Mouse (Mus musculus): Measurements from ENCODE around the gene Dlgap5. TPM values are rescaled to one million over a fixed set of nuclear protein-coding genes. Genes with fewer than 3 reads are reported as not detected.
"Not testable (repeated sequence)": the region's sequence is repeated elsewhere in the genome, so short reads cannot be mapped to it uniquely, and the experiment has no call there.

The Dlgap5 gene
- 68.0 and 73.9 TPM in 2 replicates for polyA plus RNA-seq (2016; fragmentation: Nextera tagmentation; extraction: Ambion mirVana)

GRCm38 (mm10) chr14:47417775-47418665 is at the start of gene Dlgap5:
Gene Dlgap5 (minus strand): TSS chr14:47418407.
- Histone ChIP-seq H3K27ac (peak within 1 kb of the TSS; percentile 84), H3K4me1 (peaks cover 34% of the 10 kb centered on the region), H3K27me3 (replicated peaks) (no peaks in the 10 kb centered on the region), H3K4me2 (peak within 1 kb of the TSS; percentile 85), H3K4me3 (peak within 1 kb of the TSS; percentile 74), H3K36me3 (peaks cover 36% of the 10 kb centered on the region), H3K9me3 (replicated peaks) (no peaks in the 10 kb centered on the region), H3K9ac (peak within 1 kb of the TSS; percentile 84)
- ATAC-seq = peak; percentile 98
- WGBS (ENCODE audit: insufficient replicate concordance) = 2% methylated on average over 36 of the region's 36 CpGs

GRCm38 (mm10) chr14:47465468-47466175 is 47.4 kb upstream of the Dlgap5 start:
- Histone ChIP-seq H3K9me3 (replicated peaks) (no peaks in the 10 kb centered on the region), H3K27ac (no peak overlapping the region), H3K27me3 (replicated peaks) (peaks cover 29% of the 10 kb centered on the region), H3K4me2 (no peak overlapping the region), H3K9ac (no peak overlapping the region), H3K4me3 (no peak overlapping the region), H3K36me3 (no peaks in the 10 kb centered on the region), H3K4me1 (0 out of 2 replicates have a peak, but pooled peaks cover 3% of the 10 kb centered on the region)
- 38% methylated on average over 7 of the region's 7 CpGs for WGBS (ENCODE audit: insufficient replicate concordance)
- no peak for ATAC-seq

GRCm38 (mm10) chr14:47464426-47464825 is 46.2 kb upstream of the Dlgap5 start:
- Histone ChIP-seq H3K9me3 (replicated peaks) (no peaks in the 10 kb centered on the region), H3K4me2 (no peak overlapping the region), H3K9ac (no peak overlapping the region), H3K27ac (no peak overlapping the region), H3K4me3 (no peak overlapping the region), H3K4me1 (0 out of 2 replicates have a peak, but pooled peaks cover 3% of the 10 kb centered on the region), H3K27me3 (replicated peaks) (peaks cover 29% of the 10 kb centered on the region), H3K36me3 (no peaks in the 10 kb centered on the region)
- WGBS (ENCODE audit: insufficient replicate concordance) = 61% methylated on average over 10 of the region's 10 CpGs
- no peak for ATAC-seq

- Histone ChIP-seq H3K4me1 (0 out of 2 replicates have a peak, but pooled peaks cover 3% of the 10 kb centered on the region), H3K4me3 (no peak overlapping the region), H3K4me2 (no peak overlapping the region), H3K27me3 (replicated peaks) (peaks cover 29% of the 10 kb centered on the region), H3K36me3 (no peaks in the 10 kb centered on the region), H3K27ac (no peak overlapping the region), H3K9ac (no peak overlapping the region), H3K9me3 (replicated peaks) (no peaks in the 10 kb centered on the region)
- no peak for ATAC-seq
- whole genome bisulfite sequencing (ENCODE audit: insufficient replicate concordance) = 56% methylated on average over 9 of the region's 9 CpGs
Measured at GRCm38 (mm10) chr14:47462877-47463460, 44.8 kb upstream of the Dlgap5 start.

GRCm38 (mm10) chr14:47462453-47462852 is 44.2 kb upstream of the Dlgap5 start:
- no peak; the same call in 1 of the 2 replicates for ATAC-seq

GRCm38 (mm10) chr14:47461997-47462396 is 43.8 kb upstream of the Dlgap5 start:
- H3K27ac ChIP-seq = no peak overlapping the region
- H3K4me1 ChIP-seq = 0 out of 2 replicates have a peak, but pooled peaks cover 3% of the 10 kb centered on the region
- no peak overlapping the region for H3K9ac ChIP-seq
- H3K4me3 ChIP-seq = no peak overlapping the region
- H3K27me3 ChIP-seq (replicated peaks) = peaks cover 23% of the 10 kb centered on the region
- peak; percentile 58; the same call in 1 of the 2 replicates for ATAC-seq
- H3K4me2 ChIP-seq = no peak overlapping the region
- WGBS (ENCODE audit: insufficient replicate concordance) = 56% methylated on average over 8 of the region's 8 CpGs
- H3K36me3 ChIP-seq = no peaks in the 10 kb centered on the region
- no peaks in the 10 kb centered on the region for H3K9me3 ChIP-seq (replicated peaks)

More at GRCm38 (mm10) chr14:47462453-47462852, 44.2 kb upstream of the Dlgap5 start:
- Histone ChIP-seq H3K27me3 (replicated peaks) (peaks cover 28% of the 10 kb centered on the region), H3K9ac (no peak overlapping the region), H3K27ac (no peak overlapping the region), H3K9me3 (replicated peaks) (no peaks in the 10 kb centered on the region), H3K4me2 (no peak overlapping the region), H3K36me3 (no peaks in the 10 kb centered on the region), H3K4me3 (no peak overlapping the region), H3K4me1 (0 out of 2 replicates have a peak, but pooled peaks cover 3% of the 10 kb centered on the region)
- WGBS (ENCODE audit: insufficient replicate concordance) = 70% methylated on average over 4 of the region's 4 CpGs

- Histone ChIP-seq H3K9me3 (replicated peaks) (no peaks in the 10 kb centered on the region), H3K27me3 (replicated peaks) (peaks cover 8% of the 10 kb centered on the region), H3K36me3 (no peaks in the 10 kb centered on the region), H3K9ac (no peak overlapping the region), H3K4me2 (no peak overlapping the region), H3K27ac (no peak overlapping the region), H3K4me1 (no peaks in the 10 kb centered on the region), H3K4me3 (no peak overlapping the region)
- ATAC-seq = no peak
- 63% methylated on average over 4 of the region's 4 CpGs for WGBS (ENCODE audit: insufficient replicate concordance)
Measured at GRCm38 (mm10) chr14:47459556-47459955, 41.3 kb upstream of the Dlgap5 start.

- not testable (repeated sequence) for H3K9ac ChIP-seq; H3K4me2 ChIP-seq; H3K36me3 ChIP-seq; H3K9me3 ChIP-seq (replicated peaks); H3K4me3 ChIP-seq; ATAC-seq; H3K27me3 ChIP-seq (replicated peaks); H3K27ac ChIP-seq; H3K4me1 ChIP-seq
- 80% methylated on average over 3 of the region's 5 CpGs for WGBS (ENCODE audit: insufficient replicate concordance)
Measured at GRCm38 (mm10) chr14:47450121-47450520, 31.9 kb upstream of the Dlgap5 start, which contains the start of gene Fbxo34. Gene Fbxo34 (plus strand): TSS chr14:47450421.

GRCm38 (mm10) chr14:47445331-47446095 is 27.3 kb upstream of the Dlgap5 start:
- H3K9me3 ChIP-seq (replicated peaks) = no peaks in the 10 kb centered on the region
- H3K4me2 ChIP-seq = no peak overlapping the region
- H3K36me3 ChIP-seq = no peaks in the 10 kb centered on the region
- WGBS (ENCODE audit: insufficient replicate concordance) = 54% methylated on average over 9 of the region's 9 CpGs
- H3K9ac ChIP-seq = no peak overlapping the region
- no peaks in the 10 kb centered on the region for H3K27me3 ChIP-seq (replicated peaks)
- H3K4me1 ChIP-seq = no peaks in the 10 kb centered on the region
- ATAC-seq = no peak
- H3K4me3 ChIP-seq = no peak overlapping the region
- H3K27ac ChIP-seq = no peak overlapping the region

- no peaks in the 10 kb centered on the region for H3K27me3 ChIP-seq (replicated peaks)
- no peak overlapping the region for H3K4me3 ChIP-seq
- ATAC-seq = no peak
- WGBS (ENCODE audit: insufficient replicate concordance) = 29% methylated on average over 2 of the region's 2 CpGs
- H3K27ac ChIP-seq = no peak overlapping the region
- H3K9ac ChIP-seq = no peak overlapping the region; the same call in 1 of the 2 replicates
- H3K9me3 ChIP-seq (replicated peaks) = no peaks in the 10 kb centered on the region
- H3K4me1 ChIP-seq = no peaks in the 10 kb centered on the region
- no peaks in the 10 kb centered on the region for H3K36me3 ChIP-seq
- no peak overlapping the region for H3K4me2 ChIP-seq
Measured at GRCm38 (mm10) chr14:47444907-47445306, 26.7 kb upstream of the Dlgap5 start.

GRCm38 (mm10) chr14:47438947-47439346 is 20.7 kb upstream of the Dlgap5 start:
- H3K4me3 ChIP-seq = no peak overlapping the region
- no peaks in the 10 kb centered on the region for H3K9me3 ChIP-seq (replicated peaks)
- no peak overlapping the region for H3K27ac ChIP-seq
- ATAC-seq = no peak
- WGBS (ENCODE audit: insufficient replicate concordance) = 49% methylated on average over 3 of the region's 3 CpGs
- no peaks in the 10 kb centered on the region for H3K36me3 ChIP-seq
- H3K4me2 ChIP-seq = no peak overlapping the region
- no peaks in the 10 kb centered on the region for H3K27me3 ChIP-seq (replicated peaks)
- no peak overlapping the region for H3K9ac ChIP-seq
- no peaks in the 10 kb centered on the region for H3K4me1 ChIP-seq

All from liver, embryonic 12.5 days (tissue).